Mouse (Mus musculus): Measurements from ENCODE around the gene Cd2.

The Cd2 gene

GRCm38 (mm10) chr3:101230201-101230600, 57.5 kb downstream of the Cd2 start:
- no peak for DNase-seq (ENCODE audit: low spot score in 2 of 2)

GRCm38 (mm10) chr3:101229551-101229930, 58.2 kb downstream of the Cd2 start:
- no peak for DNase-seq (ENCODE audit: low spot score in 2 of 2)

GRCm38 (mm10) chr3:101228868-101229550, 58.7 kb downstream of the Cd2 start:
- DNase-seq (ENCODE audit: low spot score in 2 of 2) = no peak

GRCm38 (mm10) chr3:101228066-101228465, 59.7 kb downstream of the Cd2 start:
- no peak for DNase-seq (ENCODE audit: low spot score in 2 of 2)
